Mouse (Mus musculus) stomach, postnatal 0 days (tissue): ENCODE measurements at regions not wholly inside any gene's neighbourhood (a gene's known extent, or its start where the extent isn't known, plus 50 kb on each side); places are given as distances from the start of the nearest gene placed in this dataset.

Experiments used
- ATAC-seq: fragments of 200-750 bp; cut with Nextera tagmentation; 2 replicates; pipeline ENCODE4 v1.8.0; 2017; ENCODE audit not compliant: low FRiP score, low TSS enrichment
- DNase-seq: peaks from one replicate; pipeline ENCODE4 v3.0.0-alpha.2; 2016; ENCODE audit warnings: low spot score
- H3K27ac ChIP-seq: fragments of 300-500 bp; sonication (generic); replicated peaks from 2 replicates; pipeline ENCODE4 v1.5.1; 2014; ENCODE audit warnings: mild to moderate bottlenecking, control low read depth
- H3K27me3 ChIP-seq: fragments of 300-500 bp; sonication (generic); 2 replicates; pipeline ENCODE4 v1.6.1; 2014; ENCODE audit warnings: low read length; ENCODE audit not compliant: control insufficient read depth, insufficient read depth
- H3K36me3 ChIP-seq: fragments of 300-500 bp; sonication (generic); 2 replicates; pipeline ENCODE4 v1.6.1; 2014; ENCODE audit warnings: low read length, mixed read lengths; ENCODE audit not compliant: control insufficient read depth, insufficient read depth
- H3K4me1 ChIP-seq: fragments of 300-500 bp; sonication (generic); replicated peaks from 2 replicates; pipeline ENCODE4 v1.6.1; 2014; ENCODE audit warnings: antibody characterized with exemption; ENCODE audit not compliant: control insufficient read depth, insufficient read depth
- H3K4me2 ChIP-seq: fragments of 300-500 bp; sonication (generic); replicated peaks from 2 replicates; pipeline ENCODE4 v1.6.1; 2014; ENCODE audit warnings: low read depth, mild to moderate bottlenecking, control low read depth, moderate library complexity
- H3K4me3 ChIP-seq: fragments of 300-500 bp; sonication (generic); 2 replicates; pipeline ENCODE4 v1.5.1; 2014; ENCODE audit warnings: low read depth, low read length, control low read depth
- H3K9ac ChIP-seq: fragments of 300-500 bp; sonication (generic); 2 replicates; pipeline ENCODE4 v1.6.1; 2014; ENCODE audit warnings: mild to moderate bottlenecking, low read length, control low read depth, mixed read lengths
- H3K9me3 ChIP-seq: fragments of 300-500 bp; sonication (generic); 2 replicates; pipeline ENCODE4 v1.6.1; 2016; ENCODE audit warnings: low read length; ENCODE audit not compliant: control insufficient read depth
- CTCF ChIP-seq: IDR thresholded peaks from 2 replicates; pipeline ENCODE4 v1.5.1; 2016; ENCODE audit warnings: antibody characterized with exemption, low read depth, mild to moderate bottlenecking, moderate library complexity
- EP300 ChIP-seq: optimal IDR thresholded peaks from 2 replicates; pipeline ENCODE3; 2016; ENCODE audit warnings: antibody characterized with exemption
- WGBS: fragments of 180-500 bp; shearing (Covaris S2); extraction: QIAGEN DNeasy Blood & Tissue Kit; methylation state at CpG from one replicate; pipeline ENCODE4 v1.1.7; 2014; 5-methylcytosine and 5-hydroxymethylcytosine counted together

GRCm38 (mm10) chr14:120136736-120137135 lies 94.5 kb upstream of the Oxgr1 start:
- H3K27me3 ChIP-seq, result no peaks in the 10 kb centered on the region
- no peak overlapping the region for H3K4me2 ChIP-seq
- H3K4me1 ChIP-seq, result no peaks in the 10 kb centered on the region
- H3K36me3 ChIP-seq, result no peaks in the 10 kb centered on the region
- H3K27ac ChIP-seq, result no peak overlapping the region
- no peak for ATAC-seq
- DNase-seq, result no peak
- 86% methylated on average over 8 of the region's 8 CpGs for WGBS
- no peak overlapping the region for H3K9ac ChIP-seq
- TF ChIP-seq CTCF, result no peak
- TF ChIP-seq EP300, result no peak
- H3K9me3 ChIP-seq, result no peaks in the 10 kb centered on the region
- H3K4me3 ChIP-seq, result no peak overlapping the region

DNA sequence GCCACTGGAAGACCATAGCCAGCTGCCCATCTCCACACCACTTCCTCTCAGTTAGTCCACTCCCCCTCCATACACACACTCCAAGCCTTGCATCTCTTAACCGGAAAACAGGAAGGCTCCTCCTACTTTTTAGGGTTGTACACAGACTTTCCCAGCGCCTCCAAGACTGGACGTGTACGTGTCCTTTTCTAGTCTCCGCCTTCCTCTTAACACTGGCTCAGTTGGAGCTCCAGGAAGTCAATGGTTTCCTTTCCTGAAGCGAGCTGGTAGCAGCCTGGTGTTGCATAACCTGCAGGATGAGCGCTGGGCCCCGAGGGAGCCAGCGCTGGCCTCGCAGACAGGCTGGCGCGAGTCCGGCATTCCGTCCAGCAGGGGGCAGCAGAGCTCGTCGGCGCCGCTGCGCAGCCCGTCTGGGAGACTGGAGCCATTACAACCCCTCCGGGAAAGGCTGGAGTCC lies 95.5 kb upstream of the Oxgr1 start:
- ATAC-seq, result peak; percentile 99
- WGBS, result 3% methylated on average over 21 of the region's 21 CpGs
- Histone ChIP-seq H3K36me3 (no peaks in the 10 kb centered on the region), H3K9me3 (no peaks in the 10 kb centered on the region), H3K4me1 (no peaks in the 10 kb centered on the region), H3K4me3 (0 out of 2 replicates have a peak overlapping the region, but pooled peaks have one; percentile 15), H3K27me3 (no peaks in the 10 kb centered on the region), H3K4me2 (peak overlapping the region; percentile 45), H3K9ac (no peak overlapping the region), H3K27ac (peak overlapping the region; percentile 45; the same call in 1 of the 2 replicates)
- peak; percentile 64 for TF ChIP-seq EP300
- peak; percentile 99 for TF ChIP-seq CTCF
- peak; percentile 94 for DNase-seq

DNA sequence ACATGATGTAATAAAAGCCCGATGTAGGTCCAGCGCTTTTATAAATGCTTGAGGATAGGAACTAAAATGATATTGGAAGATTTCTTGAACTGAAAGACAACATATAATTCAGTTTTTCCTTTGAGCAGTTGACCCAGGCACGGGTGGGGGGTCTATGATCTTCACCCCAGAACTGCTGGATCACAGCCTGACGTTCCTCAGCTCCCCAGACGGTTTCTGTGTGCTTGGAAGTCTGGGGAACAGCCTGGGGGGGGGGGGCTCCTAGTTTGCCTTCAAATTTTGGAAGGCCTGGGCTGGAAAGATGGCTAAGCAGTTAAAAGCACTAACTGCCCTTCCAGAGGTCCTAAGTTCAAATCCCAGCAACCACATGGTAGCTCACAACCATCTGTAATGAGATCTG lies 96.3 kb upstream of the Oxgr1 start:
- DNase-seq, result no peak
- TF ChIP-seq EP300 (no peak), CTCF (no peak)
- WGBS, result 76% methylated on average over 5 of the region's 5 CpGs
- Histone ChIP-seq H3K4me2 (no peak overlapping the region), H3K27ac (no peak overlapping the region), H3K27me3 (no peaks in the 10 kb centered on the region), H3K4me3 (no peak overlapping the region), H3K9ac (no peak overlapping the region), H3K9me3 (no peaks in the 10 kb centered on the region), H3K4me1 (no peaks in the 10 kb centered on the region), H3K36me3 (no peaks in the 10 kb centered on the region)
- ATAC-seq, result no peak

- Histone ChIP-seq H3K27me3 (no peaks in the 10 kb centered on the region), H3K9me3 (no peaks in the 10 kb centered on the region), H3K9ac (no peak overlapping the region), H3K4me1 (no peaks in the 10 kb centered on the region), H3K4me2 (no peak overlapping the region), H3K36me3 (no peaks in the 10 kb centered on the region), H3K27ac (no peak overlapping the region), H3K4me3 (no peak overlapping the region)
- ATAC-seq (no peak), DNase-seq (no peak)
- TF ChIP-seq CTCF, result no peak
- TF ChIP-seq EP300, result no peak
- 97% methylated on average over 14 of the region's 14 CpGs for WGBS
Observed at GRCm38 (mm10) chr14:120139256-120139655, 97.0 kb upstream of the Oxgr1 start.

- DNase-seq (no peak), ATAC-seq (no peak)
- Histone ChIP-seq H3K27me3 (no peaks in the 10 kb centered on the region), H3K4me1 (no peaks in the 10 kb centered on the region), H3K9ac (no peak overlapping the region), H3K27ac (no peak overlapping the region), H3K9me3 (no peaks in the 10 kb centered on the region), H3K4me3 (no peak overlapping the region), H3K36me3 (no peaks in the 10 kb centered on the region), H3K4me2 (no peak overlapping the region)
- TF ChIP-seq CTCF (no peak), EP300 (no peak)
- WGBS, result 90% methylated on average over 16 of the region's 16 CpGs
Observed at GRCm38 (mm10) chr14:120139671-120140071, 97.4 kb upstream of the Oxgr1 start.

DNA sequence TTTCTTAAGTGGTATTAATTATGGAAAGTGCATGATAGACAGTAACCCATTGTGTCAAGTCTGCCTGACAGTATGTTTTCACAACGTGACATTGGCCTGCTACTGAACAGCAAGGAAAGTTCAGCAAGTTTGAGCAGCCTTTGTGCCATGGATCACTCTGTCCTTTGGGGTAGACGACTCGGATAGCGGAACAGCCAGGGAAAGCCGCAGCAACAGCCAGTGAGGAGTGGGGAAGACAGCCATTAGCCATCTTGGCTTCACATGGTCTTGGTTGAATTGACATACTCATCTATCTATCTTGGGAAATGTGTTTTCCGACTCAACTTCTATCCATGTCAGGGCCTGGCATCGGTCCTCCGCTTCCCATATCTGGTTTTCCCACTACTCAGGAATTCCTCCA lies 98.0 kb upstream of the Oxgr1 start:
- H3K27me3 ChIP-seq, result no peaks in the 10 kb centered on the region
- H3K4me3 ChIP-seq, result no peak overlapping the region
- no peak for TF ChIP-seq EP300
- no peak for TF ChIP-seq CTCF
- H3K27ac ChIP-seq, result no peak overlapping the region
- DNase-seq (no peak), ATAC-seq (no peak)
- no peak overlapping the region for H3K9ac ChIP-seq
- H3K4me2 ChIP-seq, result no peak overlapping the region
- WGBS, result 92% methylated on average over 8 of the region's 8 CpGs
- no peaks in the 10 kb centered on the region for H3K4me1 ChIP-seq
- no peaks in the 10 kb centered on the region for H3K36me3 ChIP-seq
- no peaks in the 10 kb centered on the region for H3K9me3 ChIP-seq
